Mouse (Mus musculus) midbrain, embryonic 11.5 days (tissue): ENCODE measurements around the gene Mfsd5. TPM values are rescaled to one million over a fixed set of nuclear protein-coding genes. Genes with fewer than 3 reads are reported as not detected.
A peak's percentile ranks its signal among the peaks of the same experiment; 100 is the strongest.

ENCODE experiments used
- ATAC-seq: fragments of 200-750 bp; cut with Nextera tagmentation; 2 replicates; pipeline ENCODE4 v1.8.0; 2017; ENCODE audit warnings: moderate TSS enrichment, moderate library complexity; ENCODE audit not compliant: low FRiP score
- DNase-seq: peaks from one replicate; pipeline ENCODE4 v3.0.0; 2015; ENCODE audit warnings: low spot score; ENCODE audit errors: missing footprints
- H3K27ac ChIP-seq: fragments of 300-500 bp; sonication (generic); 2 replicates; pipeline ENCODE4 v1.5.1; 2014; ENCODE audit warnings: low read depth, low read length
- H3K27me3 ChIP-seq: fragments of 300-500 bp; sonication (generic); 2 replicates; pipeline ENCODE4 v1.6.1; 2014; ENCODE audit warnings: mild to moderate bottlenecking, low read length, moderate library complexity, mixed read lengths; ENCODE audit not compliant: control insufficient read depth, insufficient read depth
- H3K36me3 ChIP-seq: fragments of 300-500 bp; sonication (generic); 2 replicates; pipeline ENCODE4 v1.6.1; 2014; ENCODE audit warnings: mild to moderate bottlenecking, low read length, moderate library complexity, mixed read lengths; ENCODE audit not compliant: control insufficient read depth, insufficient read depth
- H3K4me1 ChIP-seq: fragments of 300-500 bp; sonication (generic); 2 replicates; pipeline ENCODE4 v1.6.1; 2014; ENCODE audit warnings: low read length; ENCODE audit not compliant: control insufficient read depth, insufficient read depth
- H3K4me2 ChIP-seq: fragments of 300-500 bp; sonication (generic); 2 replicates; pipeline ENCODE4 v1.6.1; 2014; ENCODE audit warnings: mild to moderate bottlenecking, moderate library complexity
- H3K4me3 ChIP-seq: fragments of 300-500 bp; sonication (generic); 2 replicates; pipeline ENCODE4 v1.5.1; 2014; ENCODE audit warnings: low read depth, low read length
- H3K9ac ChIP-seq: fragments of 300-500 bp; sonication (generic); 2 replicates; pipeline ENCODE4 v1.6.1; 2014; ENCODE audit warnings: low read length
- H3K9me3 ChIP-seq: fragments of 300-500 bp; sonication (generic); 2 replicates; pipeline ENCODE4 v1.6.1; 2016; ENCODE audit warnings: low read length; ENCODE audit not compliant: control insufficient read depth
- WGBS: fragments of 180-500 bp; shearing (Covaris S2); extraction: QIAGEN DNeasy Blood & Tissue Kit; methylation state at CpG from one replicate; pipeline ENCODE4 v1.1.7; 2014; 5-methylcytosine and 5-hydroxymethylcytosine counted together
- polyA plus RNA-seq: library from polyadenylated mRNA; unstranded; fragments of >200 nt; fragmentation: Nextera tagmentation; extraction: Ambion mirVana; gene quantifications from 2 replicates; pipeline ENCODE4 v1.2.1, GENCODE M21; 2014

The Mfsd5 gene
- polyA plus RNA-seq, 1 experiment from 2014 or later = 53.0 TPM

- Histone ChIP-seq H3K4me1 (peaks cover 16% of the 10 kb centered on the region), H3K27ac (no peak overlapping the region), H3K36me3 (no peaks in the 10 kb centered on the region), H3K27me3 (peaks cover 25% of the 10 kb centered on the region), H3K9ac (no peak overlapping the region), H3K9me3 (no peaks in the 10 kb centered on the region), H3K4me2 (no peak overlapping the region), H3K4me3 (no peak overlapping the region)
- no peak for ATAC-seq
- peak; percentile 78 for DNase-seq
- 78% methylated on average over 11 of the region's 11 CpGs for WGBS
These were observed 39.4 kb upstream of the Mfsd5 start for GRCm38 (mm10) chr15:102239851-102240250.

- H3K9ac ChIP-seq = no peak overlapping the region
- peaks cover 11% of the 10 kb centered on the region for H3K4me1 ChIP-seq
- peaks cover 33% of the 10 kb centered on the region for H3K27me3 ChIP-seq
- H3K4me2 ChIP-seq = no peak overlapping the region
- no peaks in the 10 kb centered on the region for H3K36me3 ChIP-seq
- no peaks in the 10 kb centered on the region for H3K9me3 ChIP-seq
- H3K27ac ChIP-seq = no peak overlapping the region
- no peak for ATAC-seq
- H3K4me3 ChIP-seq = no peak overlapping the region
- DNase-seq = no peak
- WGBS = 79% methylated on average over 4 of the region's 4 CpGs
These were observed 38.6 kb upstream of the Mfsd5 start for GRCm38 (mm10) chr15:102240607-102241006.

GRCm38 (mm10) chr15:102242404-102243228 lies 36.6 kb upstream of the Mfsd5 start:
- no peak for ATAC-seq
- Histone ChIP-seq H3K36me3 (no peaks in the 10 kb centered on the region), H3K9ac (no peak overlapping the region), H3K27me3 (peaks cover 52% of the 10 kb centered on the region), H3K4me3 (no peak overlapping the region), H3K9me3 (no peaks in the 10 kb centered on the region), H3K27ac (no peak overlapping the region), H3K4me2 (no peak overlapping the region), H3K4me1 (peaks cover 20% of the 10 kb centered on the region)
- WGBS = 22% methylated on average over 12 of the region's 12 CpGs
- peak; percentile 86 for DNase-seq

- Histone ChIP-seq H3K4me3 (no peak overlapping the region), H3K9ac (no peak overlapping the region), H3K4me1 (peaks cover 21% of the 10 kb centered on the region), H3K27me3 (peaks cover 58% of the 10 kb centered on the region), H3K9me3 (no peaks in the 10 kb centered on the region), H3K4me2 (no peak overlapping the region), H3K27ac (no peak overlapping the region), H3K36me3 (no peaks in the 10 kb centered on the region)
- DNase-seq (no peak), ATAC-seq (no peak)
- 7% methylated on average over 21 of the region's 22 CpGs for WGBS
These were observed 35.7 kb upstream of the Mfsd5 start for GRCm38 (mm10) chr15:102243229-102244190.

GRCm38 (mm10) chr15:102244306-102245191 lies 34.7 kb upstream of the Mfsd5 start:
- ATAC-seq = no peak

GRCm38 (mm10) chr15:102245461-102245881 lies 33.8 kb upstream of the Mfsd5 start:
- Histone ChIP-seq H3K36me3 (no peaks in the 10 kb centered on the region), H3K9me3 (no peaks in the 10 kb centered on the region), H3K4me2 (peak overlapping the region; percentile 98), H3K27me3 (peaks cover 72% of the 10 kb centered on the region), H3K9ac (peak overlapping the region; percentile 46; the same call in 1 of the 2 replicates), H3K27ac (no peak overlapping the region), H3K4me1 (peaks cover 26% of the 10 kb centered on the region), H3K4me3 (peak overlapping the region; percentile 58)
- 4% methylated on average over 14 of the region's 14 CpGs for WGBS
- DNase-seq (no peak), ATAC-seq (no peak)

More at GRCm38 (mm10) chr15:102244306-102245191, 34.7 kb upstream of the Mfsd5 start:
- Histone ChIP-seq H3K27ac (no peak overlapping the region), H3K4me2 (peak overlapping the region; percentile 11; the same call in 1 of the 2 replicates), H3K9me3 (no peaks in the 10 kb centered on the region), H3K36me3 (no peaks in the 10 kb centered on the region), H3K4me3 (no peak overlapping the region), H3K9ac (no peak overlapping the region), H3K27me3 (peaks cover 66% of the 10 kb centered on the region), H3K4me1 (peaks cover 26% of the 10 kb centered on the region)
- no peak for DNase-seq
- WGBS = 7% methylated on average over 17 of the region's 19 CpGs

- peak overlapping the region; percentile 46 for H3K9ac ChIP-seq
- peak; percentile 54; the same call in 1 of the 2 replicates for ATAC-seq
- peak overlapping the region; percentile 58 for H3K4me3 ChIP-seq
- H3K4me2 ChIP-seq = peak overlapping the region; percentile 98
- peak; percentile 95 for DNase-seq
- peaks cover 26% of the 10 kb centered on the region for H3K4me1 ChIP-seq
- peaks cover 72% of the 10 kb centered on the region for H3K27me3 ChIP-seq
- H3K36me3 ChIP-seq = no peaks in the 10 kb centered on the region
- H3K9me3 ChIP-seq = no peaks in the 10 kb centered on the region
- no peak overlapping the region; the same call in 1 of the 2 replicates for H3K27ac ChIP-seq
- WGBS = under 1% methylated on average over 39 of the region's 44 CpGs
These were observed 33.1 kb upstream of the Mfsd5 start for GRCm38 (mm10) chr15:102245891-102246741.
